Mouse (Mus musculus): ENCODE measurements around the gene B230219D22Rik.
A peak's percentile ranks its signal among the peaks of the same experiment; 100 is the strongest.
"Not testable (repeated sequence)": the region's sequence is repeated elsewhere in the genome, so short reads cannot be mapped to it uniquely, and the experiment has no call there.

B230219D22Rik gene

GRCm38 (mm10) chr13:55692535-55693242, at the start of gene B230219D22Rik:
TSS of gene B230219D22Rik (plus strand) at chr13:55693124.
- DNase-seq (ENCODE audit: low spot score), result peak; percentile 59

DNA sequence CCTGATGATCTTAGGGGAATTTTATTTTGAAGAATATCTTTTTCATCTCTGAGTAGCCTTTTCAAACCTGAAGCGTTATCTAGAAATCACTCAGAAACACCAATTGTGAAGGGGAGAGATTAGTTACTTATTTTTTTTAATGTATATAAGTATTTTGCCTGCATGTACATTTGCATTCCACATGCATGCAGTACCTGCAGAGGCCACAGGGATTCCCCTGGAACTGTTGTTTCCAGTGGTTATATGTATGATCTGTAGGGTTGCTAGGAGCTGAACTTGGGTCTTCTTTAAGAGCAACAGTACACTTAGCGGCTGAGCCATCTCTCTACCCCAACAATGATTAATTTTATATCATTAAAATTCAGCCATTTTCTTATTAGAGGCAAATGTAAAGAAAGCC, 48.4 kb upstream of the B230219D22Rik start:
- no peak for DNase-seq (ENCODE audit: low spot score)

- DNase-seq (ENCODE audit: low spot score), result no peak
Measured at GRCm38 (mm10) chr13:55650098-55650497, 42.8 kb upstream of the B230219D22Rik start.

DNA sequence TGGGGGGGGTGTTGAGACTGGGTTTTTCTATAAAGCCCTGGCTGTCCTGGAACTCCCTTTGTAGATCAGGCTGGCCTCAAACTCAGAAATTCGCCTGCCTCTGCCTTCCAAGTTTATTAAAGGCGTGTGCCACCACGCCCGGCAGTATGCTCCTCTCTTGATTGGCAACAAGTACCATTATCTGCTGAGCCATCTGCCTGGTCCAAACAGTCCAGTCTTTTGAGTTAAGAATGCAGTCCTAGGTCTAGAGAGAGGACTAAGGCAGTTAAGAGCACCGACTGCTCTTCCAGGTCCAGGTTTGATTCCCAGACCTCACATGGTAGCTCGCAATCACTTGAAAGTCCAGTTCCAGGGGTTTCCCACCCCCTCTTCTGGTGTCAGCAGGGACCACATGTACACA, 41.9 kb upstream of the B230219D22Rik start:
- DNase-seq (ENCODE audit: low spot score), result no peak

DNA sequence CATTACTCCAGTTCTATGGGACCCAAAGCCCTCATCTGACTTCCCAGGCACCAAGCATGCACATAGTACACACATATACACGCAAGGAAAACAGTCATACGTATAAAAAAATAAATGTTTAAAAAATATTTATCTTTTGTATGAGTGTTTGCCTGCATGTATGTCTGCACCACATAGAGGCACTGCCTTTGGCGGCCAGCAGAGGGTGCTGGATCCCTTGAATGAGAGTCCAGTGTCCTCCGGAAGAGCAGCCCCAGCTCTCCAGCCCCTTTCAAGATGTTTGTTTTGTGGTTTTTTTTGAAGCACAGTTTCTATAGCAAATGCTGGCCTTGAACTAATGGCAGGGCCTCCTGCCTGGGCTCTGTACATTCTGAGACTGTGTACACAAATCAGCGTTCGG, 24.4 kb upstream of the B230219D22Rik start:
- DNase-seq (ENCODE audit: low spot score), result no peak

DNA sequence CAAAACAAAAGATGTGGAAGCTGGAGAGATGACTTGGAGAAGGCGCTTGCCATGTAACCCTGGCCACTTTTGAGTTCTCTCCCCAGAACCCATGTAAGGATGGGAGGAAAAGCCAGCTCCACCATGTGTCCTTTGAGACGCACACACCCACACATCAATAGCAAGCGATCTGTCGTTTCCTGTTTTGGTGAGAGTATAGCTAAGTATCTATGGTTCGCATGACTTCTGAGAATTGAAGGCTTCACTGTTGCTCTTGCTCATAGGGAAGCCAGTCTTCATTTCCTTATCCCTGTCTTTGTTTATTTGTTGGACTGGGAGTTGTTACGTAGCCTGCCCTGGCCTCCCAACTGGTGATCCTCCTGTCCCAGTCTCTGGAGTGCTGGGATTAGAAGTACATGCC, 20.2 kb upstream of the B230219D22Rik start:
- DNase-seq (ENCODE audit: low spot score), result no peak

DNA sequence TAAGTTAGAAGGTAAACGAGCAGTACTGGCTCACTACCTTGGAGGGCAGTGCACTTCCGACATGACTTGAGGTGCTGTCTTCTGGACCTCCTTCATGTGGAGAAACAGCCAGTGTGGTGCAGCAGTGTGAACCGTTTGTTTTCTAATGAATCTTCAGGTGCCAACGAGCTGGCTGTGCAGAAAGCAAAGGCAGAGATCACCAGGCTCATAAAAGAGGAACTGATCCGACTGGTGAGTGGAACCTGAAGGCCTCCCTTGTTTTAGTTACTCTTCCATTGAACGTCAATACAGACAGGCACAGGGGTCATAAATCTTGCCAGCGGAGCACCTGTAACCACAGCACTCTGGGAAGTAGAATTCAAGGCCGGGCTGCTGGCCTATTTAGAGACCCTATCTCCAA, 15.6 kb upstream of the B230219D22Rik start:
- no peak for DNase-seq (ENCODE audit: low spot score)

- no peak for DNase-seq (ENCODE audit: low spot score)
Measured at GRCm38 (mm10) chr13:55682201-55682600, 10.7 kb upstream of the B230219D22Rik start.

DNA sequence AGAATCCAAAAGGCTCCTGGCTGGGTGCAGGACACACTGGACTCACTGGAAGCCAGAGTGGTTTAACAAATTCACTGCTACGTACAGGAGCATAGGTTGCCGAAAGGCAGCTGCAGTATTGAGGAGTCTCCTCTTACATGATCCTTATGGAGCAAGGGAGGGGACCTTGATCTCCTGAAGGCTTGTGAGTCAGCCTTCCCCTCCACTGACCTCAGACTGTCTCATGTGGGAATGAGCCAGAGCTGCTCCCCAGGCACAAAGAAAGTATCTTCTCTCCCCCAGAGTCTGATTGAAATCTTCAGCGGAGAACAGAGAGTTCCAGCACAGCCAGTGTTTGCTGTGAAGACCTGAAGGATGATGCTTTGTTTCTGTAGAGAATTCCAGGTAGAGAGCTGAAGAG, 9.3 kb upstream of the B230219D22Rik start:
- no peak for DNase-seq (ENCODE audit: low spot score)

DNA sequence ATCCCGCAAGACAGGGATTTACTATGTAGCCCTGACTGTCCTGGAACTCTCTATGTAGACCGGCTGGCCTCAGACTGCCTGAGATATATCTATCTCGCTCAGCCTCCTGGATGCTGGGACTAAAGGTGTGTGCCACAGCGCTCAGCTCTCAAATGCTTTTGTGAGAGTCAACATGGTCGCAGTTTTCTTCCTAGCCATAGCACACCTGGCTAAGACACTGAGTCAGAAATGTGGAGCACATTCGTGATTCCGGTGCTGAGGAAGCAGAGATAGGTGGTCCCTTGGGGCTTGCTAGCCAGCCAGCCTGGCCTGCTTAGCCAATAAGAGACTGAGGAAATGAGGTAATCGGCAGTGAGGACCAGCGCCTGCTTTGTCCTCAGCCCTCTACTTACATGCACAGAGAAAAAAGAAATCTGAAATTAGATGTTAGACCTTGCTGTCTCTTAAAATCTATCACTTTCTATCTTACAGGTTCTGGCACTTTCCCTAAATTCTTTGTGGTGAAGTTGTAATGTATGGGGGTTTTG, 6.8 kb upstream of the B230219D22Rik start:
- no peak for DNase-seq (ENCODE audit: low spot score)

DNA sequence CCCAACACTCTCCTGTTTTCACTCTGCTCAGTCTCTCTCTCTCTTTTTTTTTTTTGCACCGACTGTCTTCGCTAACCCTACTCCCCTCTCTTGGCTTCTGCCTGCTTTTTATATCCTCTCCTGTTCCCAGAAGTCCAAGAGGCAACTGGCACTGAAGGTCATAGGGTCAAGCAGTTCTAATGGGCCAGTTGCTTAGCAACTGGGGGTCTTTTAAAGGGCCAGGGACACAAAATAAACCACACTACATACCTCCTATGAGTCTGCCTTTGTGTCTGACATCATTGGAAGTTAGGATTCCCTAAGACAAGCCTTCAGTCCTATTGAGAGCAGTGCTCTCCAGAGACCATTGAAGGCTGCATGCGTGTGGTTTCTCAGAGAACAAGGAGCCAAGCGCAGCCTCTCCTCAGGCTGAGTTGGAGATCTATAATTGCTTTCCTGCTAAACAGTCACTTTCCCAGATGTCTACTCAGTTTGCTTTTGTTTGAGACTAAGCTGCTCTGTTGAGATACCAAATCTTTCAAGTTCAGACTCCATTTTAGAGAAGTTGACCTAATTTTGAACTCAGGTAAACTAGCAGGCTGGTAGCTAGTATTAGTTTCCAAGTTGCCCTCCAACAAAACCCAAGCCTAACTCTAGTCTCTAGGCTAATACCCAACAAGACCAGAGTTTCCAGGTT, 4.9 kb upstream of the B230219D22Rik start:
- no peak for DNase-seq (ENCODE audit: low spot score)

GRCm38 (mm10) chr13:55693243-55693721, 358 bp downstream of the B230219D22Rik start:
- no peak for DNase-seq (ENCODE audit: low spot score)

- no peak for DNase-seq (ENCODE audit: low spot score)
Measured at GRCm38 (mm10) chr13:55694110-55694509, 1.2 kb downstream of the B230219D22Rik start.

- DNase-seq (ENCODE audit: low spot score), result not testable (repeated sequence)
Measured at GRCm38 (mm10) chr13:55695989-55696388, 3.1 kb downstream of the B230219D22Rik start.

GRCm38 (mm10) chr13:55704301-55704700, 11.4 kb downstream of the B230219D22Rik start:
- DNase-seq (ENCODE audit: low spot score), result no peak

- DNase-seq (ENCODE audit: low spot score), result no peak
Measured at GRCm38 (mm10) chr13:55712846-55713245, 19.9 kb downstream of the B230219D22Rik start.

- DNase-seq (ENCODE audit: low spot score), result peak; percentile 55
Measured at GRCm38 (mm10) chr13:55714501-55715166, 21.7 kb downstream of the B230219D22Rik start, which contains the start of gene Txndc15. TSS of gene Txndc15 (plus strand) at chr13:55714650.

- DNase-seq (ENCODE audit: low spot score), result no peak
Measured at GRCm38 (mm10) chr13:55715167-55715512, 22.2 kb downstream of the B230219D22Rik start.

- DNase-seq (ENCODE audit: low spot score), result no peak
Measured at GRCm38 (mm10) chr13:55715908-55716510, 23.1 kb downstream of the B230219D22Rik start.

DNA sequence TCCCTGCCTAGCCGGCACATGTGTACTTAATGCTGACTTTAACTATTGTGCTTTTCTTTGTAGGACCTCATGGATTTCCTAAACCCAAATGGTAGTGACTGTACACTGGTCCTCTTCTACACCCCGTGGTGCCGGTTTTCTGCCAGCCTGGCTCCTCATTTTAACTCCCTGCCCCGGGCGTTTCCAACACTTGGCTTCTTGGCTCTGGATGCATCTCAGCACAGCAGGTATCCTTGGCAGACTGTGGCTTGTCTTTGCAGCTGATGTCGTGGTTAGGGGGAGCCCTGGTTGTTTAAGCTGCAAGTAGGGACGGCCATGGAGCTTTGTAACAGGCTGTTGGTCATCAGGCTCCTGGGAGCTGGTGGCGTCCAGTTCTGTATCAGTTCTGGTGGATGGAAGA, 28.6 kb downstream of the B230219D22Rik start:
- DNase-seq (ENCODE audit: low spot score), result no peak

DNA sequence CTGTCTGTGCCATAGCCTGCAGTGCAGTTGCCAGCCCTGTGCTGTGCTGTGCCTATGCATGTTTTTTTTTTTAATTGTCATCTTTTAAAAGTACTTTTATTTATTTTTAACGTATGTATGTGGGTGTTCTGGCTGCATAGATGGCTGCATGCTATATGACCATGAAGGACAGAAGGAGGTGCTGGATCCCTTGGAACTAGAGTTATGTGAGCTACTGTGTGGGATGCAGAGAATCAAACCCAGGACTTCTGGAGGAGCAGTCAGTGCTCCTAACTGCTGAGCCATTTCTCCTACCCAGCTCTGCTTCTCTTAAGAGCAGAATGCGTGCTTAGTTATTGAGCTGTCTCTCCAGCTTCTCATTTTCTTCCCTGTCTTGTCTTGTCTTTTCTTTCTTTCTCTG, 29.1 kb downstream of the B230219D22Rik start:
- no peak for DNase-seq (ENCODE audit: low spot score)

GRCm38 (mm10) chr13:55726598-55727119, 33.7 kb downstream of the B230219D22Rik start:
- no peak for DNase-seq (ENCODE audit: low spot score)
